ENCODE assay signal across 10 mouse cellular contexts in the genomic region with DNA sequence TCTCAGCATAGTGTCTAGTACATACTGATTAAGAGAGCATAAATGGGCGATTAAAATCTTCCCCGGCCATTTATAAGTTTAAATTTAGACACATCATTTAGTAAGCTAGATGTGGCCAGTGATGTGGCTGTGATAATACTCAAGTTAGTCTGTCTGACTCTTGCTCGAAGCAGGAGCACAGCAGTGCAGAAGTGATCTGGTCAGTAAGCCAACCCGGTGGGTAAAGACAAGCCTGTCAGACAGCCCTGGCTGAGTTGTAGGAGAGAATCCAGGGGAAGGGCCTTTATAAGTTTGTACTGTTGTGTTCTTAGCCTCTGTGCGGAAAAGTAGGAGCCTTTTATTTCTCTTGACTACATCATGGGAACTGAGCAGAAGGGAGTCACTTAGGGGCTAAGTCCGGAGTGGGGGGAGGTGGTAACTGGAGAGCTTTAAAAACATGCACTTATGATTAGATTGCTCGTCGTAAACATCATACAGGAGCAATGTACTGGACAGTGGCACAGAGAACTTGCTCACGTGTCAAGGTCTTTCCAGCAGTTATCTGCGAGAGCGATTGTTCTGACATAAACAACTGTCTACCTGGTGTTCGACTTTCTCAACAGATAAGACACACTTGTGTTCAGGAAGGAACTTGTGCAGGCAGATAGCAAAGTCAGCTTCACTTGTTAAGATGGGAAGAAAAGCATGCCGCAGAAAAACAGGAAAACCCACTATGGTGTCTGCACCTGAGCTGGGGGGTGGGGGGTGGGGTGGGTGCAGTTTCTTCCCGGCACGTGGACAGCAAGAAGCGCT.
A peak's percentile ranks its signal among the peaks of the same experiment; 100 is the strongest.
DNase-seq lines count a peak whose midpoint lies in the region; ATAC-seq lines count a peak whose summit lies in the region.
"Had no signal": no experiment of that assay in that cellular context is flagged by ENCODE, and none has a peak within 500 bp of the region (broad histone marks: within the 10 kb centered on the region; RNA-seq: fewer than 3 reads in every experiment).

No protein-coding gene starts in this region.

- WGBS in heart, embryonic 10.5 days, result 31% methylated on average over 16 of the region's 16 CpGs
- 23% methylated on average over 16 of the region's 16 CpGs for WGBS in heart, embryonic 15.5 days
- 90% methylated on average over 16 of the region's 16 CpGs for WGBS in midbrain, embryonic 15.5 days

- no peaks in the 10 kb centered on the region for H3K9me3 ChIP-seq in heart, embryonic 10.5 days
- H3K9me3 ChIP-seq in heart, embryonic 15.5 days (replicated peaks), result no peaks in the 10 kb centered on the region
- no peaks in the 10 kb centered on the region for H3K9me3 ChIP-seq in midbrain, embryonic 15.5 days

- intact Hi-C loops in heart, postnatal 25 days (cut with DNase I), result loop anchor here (5.0 kb wide), 1 partner anchor 122 kb away; a partner anchor contains a TSS

- ATAC-seq in heart, embryonic 15.5 days (replicated peaks; ENCODE audit: insufficient number of reproducible peaks, insufficient read depth, low FRiP score, low read depth), result 0 out of 2 replicates have a peak, but pooled peaks have one; percentile 39
- no peak for ATAC-seq in midbrain, embryonic 15.5 days (replicated peaks)

- H3K9ac ChIP-seq in heart, embryonic 15.5 days, result no peak overlapping the region
- H3K9ac ChIP-seq in midbrain, embryonic 15.5 days, result no peak overlapping the region

- H3K4me3 ChIP-seq in heart, embryonic 10.5 days, result no peak overlapping the region
- no peak overlapping the region for H3K4me3 ChIP-seq in heart, embryonic 15.5 days
- H3K4me3 ChIP-seq in midbrain, embryonic 15.5 days, result no peak overlapping the region

- H3K27me3 ChIP-seq in heart, embryonic 10.5 days (ENCODE audit: insufficient read depth, poor library complexity, severe bottlenecking), result no peaks in the 10 kb centered on the region
- no peaks in the 10 kb centered on the region for H3K27me3 ChIP-seq in heart, embryonic 15.5 days
- no peaks in the 10 kb centered on the region for H3K27me3 ChIP-seq in midbrain, embryonic 15.5 days (replicated peaks)

- peak; percentile 77 for DNase-seq in heart, embryonic 10.5 days (ENCODE audit: low spot score)
- DNase-seq in heart, postnatal 25 days (ENCODE audit: low spot score), result no peak
- DNase-seq in MEL-GATA-1-ER (ENCODE audit: extremely low read depth, low read depth) (peak; percentile 73), adipocyte (ENCODE audit: low spot score) (no peak)
- DNase-seq in lung, postnatal 25 days (ENCODE audit: low spot score), result peak; percentile 8
- DNase-seq in urinary bladder, postnatal 14 days (ENCODE audit: low spot score), result no peak
- DNase-seq: cerebellum, adult 11-12 months; gastrocnemius, postnatal 14 days had no signal

- H3K36me3 ChIP-seq in heart, embryonic 10.5 days, result no peaks in the 10 kb centered on the region
- no peaks in the 10 kb centered on the region for H3K36me3 ChIP-seq in heart, embryonic 15.5 days
- no peaks in the 10 kb centered on the region for H3K36me3 ChIP-seq in midbrain, embryonic 15.5 days (replicated peaks)

- H3K4me2 ChIP-seq in heart, embryonic 15.5 days, result peak overlapping the region; percentile 37
- no peak overlapping the region for H3K4me2 ChIP-seq in midbrain, embryonic 15.5 days

- H3K4me1 ChIP-seq in heart, embryonic 10.5 days, result peaks cover 18% of the 10 kb centered on the region
- H3K4me1 ChIP-seq in heart, embryonic 15.5 days (replicated peaks), result peaks cover 14% of the 10 kb centered on the region
- no peaks in the 10 kb centered on the region for H3K4me1 ChIP-seq in midbrain, embryonic 15.5 days

- peak overlapping the region; percentile 47 for H3K27ac ChIP-seq in heart, embryonic 10.5 days
- H3K27ac ChIP-seq in heart, embryonic 15.5 days, result peak overlapping the region; percentile 70
- no peak overlapping the region for H3K27ac ChIP-seq in midbrain, embryonic 15.5 days

Comparison
In these comparisons a context has a peak if more than half of its experiments do, and no peak if none do; other contexts are left out.
1. DNase-seq: peak in heart, embryonic 10.5 days (single experiment), MEL-GATA-1-ER (single experiment) and lung, postnatal 25 days (single experiment); none in heart, postnatal 25 days (single experiment), urinary bladder, postnatal 14 days (single experiment) and adipocyte (single experiment).